Mouse (Mus musculus): ENCODE results near the gene Efcc1. TPM values are rescaled to one million over a fixed set of nuclear protein-coding genes. Genes with fewer than 3 reads are reported as not detected.

The Efcc1 gene
- total and polyA plus RNA-seq, 3 experiments = 0.11 to 2.3 TPM; not detected in 1

- H3K4me3 ChIP-seq (ENCODE audit: low read depth, low read length) = no peak overlapping the region
- no peak for DNase-seq (ENCODE audit: low spot score)
- H3K4me1 ChIP-seq (ENCODE audit: insufficient read depth, low read depth, low read length) = peaks cover 54% of the 10 kb centered on the region
- peaks cover 19% of the 10 kb centered on the region for H3K36me3 ChIP-seq (replicated peaks)
- no peaks in the 10 kb centered on the region for H3K27me3 ChIP-seq (ENCODE audit: insufficient read depth, low read length)
- H3K9me3 ChIP-seq (replicated peaks) = peaks cover 4% of the 10 kb centered on the region
- no peak for TF ChIP-seq CTCF (IDR thresholded peaks at IDR 0.05; ENCODE audit: low read depth, low read length)
- TF ChIP-seq GATA1 (IDR thresholded peaks at IDR 0.05; ENCODE audit: borderline replicate concordance, low read length) = no peak
- no peak for TF ChIP-seq TAL1 (conservative IDR thresholded peaks at IDR 0.05; ENCODE audit: low read depth, low read length)
- TF ChIP-seq GATA2 (IDR thresholded peaks at IDR 0.05; ENCODE audit: borderline replicate concordance, low read depth, low read length) = no peak
- TF ChIP-seq POLR2AphosphoS5 (IDR thresholded peaks at IDR 0.05; ENCODE audit: insufficient replicate concordance, low read depth, low read length) = no peak
- ATAC-seq (ENCODE audit: extremely low read depth, insufficient number of reproducible peaks, low FRiP score, poor library complexity, severe bottlenecking) = no peak
These were observed 43.8 kb downstream of the Efcc1 start for GRCm38 (mm10) chr6:87774466-87774865.

DNA sequence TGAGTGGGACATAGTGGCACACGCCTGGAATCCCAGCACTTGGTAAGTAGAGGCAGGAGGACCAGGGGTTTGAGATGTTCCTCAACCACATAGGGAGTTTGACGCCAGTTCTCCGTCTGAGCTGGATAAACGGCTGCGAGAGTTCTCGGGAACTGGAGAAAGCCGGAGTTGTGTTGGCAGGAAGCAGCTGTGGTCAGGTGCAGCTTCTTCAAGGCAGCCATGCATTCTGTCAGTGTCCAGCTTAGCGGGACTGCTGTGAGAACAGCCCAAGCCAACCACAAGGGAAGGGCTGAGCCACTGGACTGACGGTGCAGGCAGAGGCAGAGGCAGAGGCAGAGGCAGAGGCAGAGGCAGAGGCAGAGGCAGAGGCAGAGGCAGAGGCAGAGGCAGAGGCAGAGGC, 44.2 kb downstream of the Efcc1 start:
- Histone ChIP-seq H3K4me1 (ENCODE audit: insufficient read depth, low read depth, low read length) (peaks cover 57% of the 10 kb centered on the region), H3K36me3 (replicated peaks) (peaks cover 19% of the 10 kb centered on the region), H3K9me3 (replicated peaks) (peaks cover 4% of the 10 kb centered on the region), H3K4me3 (ENCODE audit: low read depth, low read length) (no peak overlapping the region), H3K27me3 (ENCODE audit: insufficient read depth, low read length) (no peaks in the 10 kb centered on the region)
- DNase-seq (ENCODE audit: low spot score) (no peak), ATAC-seq (ENCODE audit: extremely low read depth, insufficient number of reproducible peaks, low FRiP score, poor library complexity, severe bottlenecking) (no peak)
- TF ChIP-seq CTCF (IDR thresholded peaks at IDR 0.05; ENCODE audit: low read depth, low read length) = no peak
- no peak for TF ChIP-seq POLR2AphosphoS5 (IDR thresholded peaks at IDR 0.05; ENCODE audit: insufficient replicate concordance, low read depth, low read length)

DNA sequence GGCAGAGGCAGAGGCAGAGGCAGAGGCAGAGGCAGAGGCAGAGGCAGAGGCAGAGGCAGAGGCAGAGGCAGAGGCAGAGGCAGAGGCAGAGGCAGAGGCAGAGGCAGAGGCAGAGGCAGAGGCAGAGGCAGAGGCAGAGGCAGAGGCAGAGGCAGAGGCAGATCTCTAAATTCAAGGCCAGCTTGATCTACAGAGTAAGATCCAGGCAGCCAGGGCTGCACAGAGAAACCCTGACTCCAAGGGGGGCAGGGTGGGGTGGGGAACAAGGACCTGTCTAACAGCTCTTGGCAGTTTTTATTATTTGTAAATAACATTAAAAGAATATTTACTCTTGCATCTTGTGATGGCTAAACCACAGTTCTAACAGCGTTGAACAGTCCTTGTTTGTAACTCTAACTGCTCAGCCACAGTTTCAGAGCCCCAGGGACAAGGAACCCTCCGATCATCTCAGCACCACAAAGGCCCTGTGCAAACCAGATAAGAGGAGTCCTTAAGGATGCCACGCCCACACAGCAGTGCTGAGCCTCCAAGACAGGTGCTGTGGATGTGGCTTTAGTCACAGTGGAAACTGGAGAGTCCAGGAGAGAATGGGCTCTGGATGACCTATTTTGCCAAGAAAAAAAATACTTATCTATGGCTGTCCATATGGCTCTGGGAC, 45.0 kb downstream of the Efcc1 start:
- TF ChIP-seq TAL1 (conservative IDR thresholded peaks at IDR 0.05; ENCODE audit: low read depth, low read length) (peak; percentile 96), GATA1 (IDR thresholded peaks at IDR 0.05; ENCODE audit: borderline replicate concordance, low read length) (no peak)
- H3K4me3 ChIP-seq (ENCODE audit: low read depth, low read length) = no peak overlapping the region; the same call in 1 of the 2 replicates
- ATAC-seq (ENCODE audit: extremely low read depth, insufficient number of reproducible peaks, low FRiP score, poor library complexity, severe bottlenecking) = peak; percentile 93
- peak; percentile 75 for DNase-seq (ENCODE audit: low spot score)
- H3K4me1 ChIP-seq (ENCODE audit: insufficient read depth, low read depth, low read length) = peaks cover 58% of the 10 kb centered on the region
- H3K27me3 ChIP-seq (ENCODE audit: insufficient read depth, low read length) = no peaks in the 10 kb centered on the region
- H3K9me3 ChIP-seq (replicated peaks) = peaks cover 4% of the 10 kb centered on the region
- H3K36me3 ChIP-seq (replicated peaks) = peaks cover 19% of the 10 kb centered on the region

DNA sequence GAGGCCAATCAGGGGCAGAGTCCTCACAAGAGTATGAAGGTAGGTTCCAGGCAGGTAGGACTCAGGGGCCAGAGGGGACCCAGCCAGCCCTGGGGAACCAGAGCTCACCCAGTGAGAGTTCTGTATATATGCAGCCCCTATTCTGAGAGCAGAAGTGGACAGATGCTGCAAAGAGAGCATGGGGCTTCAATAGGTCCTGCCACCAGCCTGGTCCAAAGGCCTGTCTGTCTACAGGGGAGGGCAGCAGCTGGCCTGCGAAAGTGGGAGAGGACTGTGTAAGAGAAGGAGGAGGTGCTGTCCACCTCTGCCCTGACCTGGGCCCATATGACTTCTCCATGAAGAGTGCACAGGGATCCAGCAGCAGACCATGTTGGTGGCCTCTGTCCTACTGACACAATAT, 46.0 kb downstream of the Efcc1 start:
- H3K36me3 ChIP-seq (replicated peaks) = peaks cover 19% of the 10 kb centered on the region
- ATAC-seq (ENCODE audit: extremely low read depth, insufficient number of reproducible peaks, low FRiP score, poor library complexity, severe bottlenecking) = no peak
- peaks cover 4% of the 10 kb centered on the region for H3K9me3 ChIP-seq (replicated peaks)
- peak overlapping the region; percentile 66; the same call in 1 of the 2 replicates for H3K4me3 ChIP-seq (ENCODE audit: low read depth, low read length)
- peak; percentile 15 for DNase-seq (ENCODE audit: low spot score)
- TF ChIP-seq GATA2 (IDR thresholded peaks at IDR 0.05; ENCODE audit: borderline replicate concordance, low read depth, low read length) = no peak
- TF ChIP-seq GATA1 (IDR thresholded peaks at IDR 0.05; ENCODE audit: borderline replicate concordance, low read length) = no peak
- TF ChIP-seq POLR2AphosphoS5 (IDR thresholded peaks at IDR 0.05; ENCODE audit: insufficient replicate concordance, low read depth, low read length) = no peak
- TF ChIP-seq CTCF (IDR thresholded peaks at IDR 0.05; ENCODE audit: low read depth, low read length) = no peak
- TF ChIP-seq TAL1 (conservative IDR thresholded peaks at IDR 0.05; ENCODE audit: low read depth, low read length) = no peak
- H3K27me3 ChIP-seq (ENCODE audit: insufficient read depth, low read length) = no peaks in the 10 kb centered on the region
- H3K4me1 ChIP-seq (ENCODE audit: insufficient read depth, low read depth, low read length) = peaks cover 55% of the 10 kb centered on the region

GRCm38 (mm10) chr6:87777842-87778241, 47.2 kb downstream of the Efcc1 start, which contains the start of gene Gp9:
Gp9 (plus strand) TSS chr6:87778072.
- Histone ChIP-seq H3K27me3 (ENCODE audit: insufficient read depth, low read length) (no peaks in the 10 kb centered on the region), H3K4me1 (ENCODE audit: insufficient read depth, low read depth, low read length) (peaks cover 53% of the 10 kb centered on the region), H3K36me3 (replicated peaks) (peaks cover 19% of the 10 kb centered on the region), H3K4me3 (ENCODE audit: low read depth, low read length) (peak within 1 kb of the TSS; percentile 66; the same call in 1 of the 2 replicates), H3K9me3 (replicated peaks) (peaks cover 4% of the 10 kb centered on the region)
- TF ChIP-seq GATA2 (IDR thresholded peaks at IDR 0.05; ENCODE audit: borderline replicate concordance, low read depth, low read length) = no peak
- TF ChIP-seq POLR2AphosphoS5 (IDR thresholded peaks at IDR 0.05; ENCODE audit: insufficient replicate concordance, low read depth, low read length) = no peak
- no peak for TF ChIP-seq GATA1 (IDR thresholded peaks at IDR 0.05; ENCODE audit: borderline replicate concordance, low read length)
- TF ChIP-seq CTCF (IDR thresholded peaks at IDR 0.05; ENCODE audit: low read depth, low read length) = no peak
- no peak for TF ChIP-seq TAL1 (conservative IDR thresholded peaks at IDR 0.05; ENCODE audit: low read depth, low read length)
- no peak for DNase-seq (ENCODE audit: low spot score)
- no peak for ATAC-seq (ENCODE audit: extremely low read depth, insufficient number of reproducible peaks, low FRiP score, poor library complexity, severe bottlenecking)

DNA sequence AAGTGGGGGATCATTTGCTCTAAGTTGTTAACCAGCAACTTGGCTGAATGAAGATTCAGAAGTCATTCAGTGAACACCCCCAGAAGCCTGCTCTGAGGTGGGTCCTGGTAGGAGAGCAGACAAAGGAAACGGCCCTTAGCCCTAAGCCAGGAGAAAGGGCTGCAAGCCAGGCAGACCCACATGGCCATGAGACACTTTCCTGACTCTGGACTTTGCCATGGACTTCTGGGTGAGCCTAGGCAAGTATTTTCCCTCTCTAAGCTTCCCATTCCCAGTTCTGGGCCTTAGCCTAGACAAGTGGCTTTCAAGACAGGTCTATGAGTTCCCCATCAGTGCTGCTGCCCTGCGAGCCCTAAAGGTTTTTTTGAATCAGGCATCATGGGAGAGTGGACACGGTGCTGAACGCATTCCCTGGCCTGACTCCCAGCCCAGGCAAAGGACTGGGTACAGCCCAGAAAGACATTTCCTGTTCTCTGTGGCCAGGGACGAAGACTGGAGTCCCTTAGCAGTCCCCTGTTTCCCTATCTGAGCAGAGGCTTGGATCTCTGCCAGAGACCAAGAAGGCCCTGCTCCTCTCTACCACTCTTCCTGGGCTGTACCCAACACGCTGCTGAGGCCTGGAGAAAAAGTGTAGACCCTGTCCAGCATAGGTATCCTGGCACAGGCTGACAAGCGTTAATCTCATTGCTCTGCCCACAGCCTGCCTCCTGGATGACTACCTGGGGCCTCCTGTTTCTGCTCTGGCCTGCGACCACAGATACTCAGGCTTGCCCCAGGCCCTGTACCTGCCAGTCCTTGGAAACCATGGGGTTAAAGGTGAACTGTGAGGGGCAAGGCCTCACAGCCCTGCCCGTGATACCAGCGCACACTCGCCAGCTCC, 47.9 kb downstream of the Efcc1 start:
- TF ChIP-seq TAL1 (conservative IDR thresholded peaks at IDR 0.05; ENCODE audit: low read depth, low read length) (no peak), GATA2 (IDR thresholded peaks at IDR 0.05; ENCODE audit: borderline replicate concordance, low read depth, low read length) (no peak), GATA1 (IDR thresholded peaks at IDR 0.05; ENCODE audit: borderline replicate concordance, low read length) (no peak), CTCF (IDR thresholded peaks at IDR 0.05; ENCODE audit: low read depth, low read length) (no peak), POLR2AphosphoS5 (IDR thresholded peaks at IDR 0.05; ENCODE audit: insufficient replicate concordance, low read depth, low read length) (no peak)
- DNase-seq (ENCODE audit: low spot score) = no peak
- Histone ChIP-seq H3K9me3 (replicated peaks) (peaks cover 4% of the 10 kb centered on the region), H3K27me3 (ENCODE audit: insufficient read depth, low read length) (no peaks in the 10 kb centered on the region), H3K36me3 (replicated peaks) (peaks cover 19% of the 10 kb centered on the region), H3K4me1 (ENCODE audit: insufficient read depth, low read depth, low read length) (peaks cover 56% of the 10 kb centered on the region), H3K4me3 (ENCODE audit: low read depth, low read length) (peak overlapping the region; percentile 13; the same call in 1 of the 2 replicates)
- ATAC-seq (ENCODE audit: extremely low read depth, insufficient number of reproducible peaks, low FRiP score, poor library complexity, severe bottlenecking) = no peak
